Mouse (Mus musculus) inflammation-experienced regulatory T-cells (primary cell): Measurements from ENCODE around the gene Ide. TPM values are rescaled to one million over a fixed set of nuclear protein-coding genes. Genes with fewer than 3 reads are reported as not detected.

ENCODE experiments used
- polyA plus RNA-seq, 2 experiments: library from polyadenylated mRNA; unstranded; fragments of 100-300 nt; shearing (Covaris generic); gene quantifications; one replicate each; pipeline ENCODE4 v1.2.1; 2017

Gene Ide
- 10 to 100 TPM; 95.6 to 99.1 TPM for polyA plus RNA-seq

GRCm38 (mm10) chr19:37337752-37338151, at the start of gene Ide:
TSS of gene Ide (minus strand) at chr19:37337852.

GRCm38 (mm10) chr19:37375755-37376615, 38.3 kb upstream of the Ide start, which contains the start of gene Kif11:
TSS of gene Kif11 (plus strand) at chr19:37376403.

Other genes starting within 250 kb of the Ide start
- 10 to 100 TPM; 94.9 to 98.6 TPM for gene March5, start 130.3 kb downstream of the Ide start, polyA plus RNA-seq
- under 1 TPM; 0.50 to 0.72 TPM for gene Cpeb3, start 129.3 kb downstream of the Ide start, polyA plus RNA-seq
- gene Kif11, start 38.6 kb upstream of the Ide start, polyA plus RNA-seq: 1 to 10 TPM; 1.0 to 1.6 TPM
- 1 to 10 TPM in 1 of 2 experiments, under 1 TPM in 1; 0.92 to 4.3 TPM for gene Hhex, start 97.0 kb upstream of the Ide start, polyA plus RNA-seq
- gene Exoc6, start 212.6 kb upstream of the Ide start, polyA plus RNA-seq: 10 to 100 TPM; 36.9 to 39.6 TPM